Mouse (Mus musculus) neural tube, embryonic 14.5 days (tissue): ENCODE results near the gene Rab25. TPM values are rescaled to one million over a fixed set of nuclear protein-coding genes. Genes with fewer than 3 reads are reported as not detected.

Source experiments
- ATAC-seq: fragments of 200-750 bp; cut with Nextera tagmentation; 2 replicates; pipeline ENCODE4 v1.8.0; 2017; ENCODE audit warnings: low read depth, mild to moderate bottlenecking, moderate TSS enrichment, moderate library complexity
- H3K27ac ChIP-seq: fragments of 300-500 bp; sonication (generic); 2 replicates; pipeline ENCODE4 v1.5.1; 2014; ENCODE audit warnings: low read depth, mild to moderate bottlenecking, control low read depth, low read length, moderate library complexity, mixed read lengths
- H3K27me3 ChIP-seq: fragments of 300-500 bp; sonication (generic); 2 replicates; pipeline ENCODE4 v1.6.1; 2014; ENCODE audit warnings: low read length; ENCODE audit not compliant: control insufficient read depth, insufficient read depth
- H3K36me3 ChIP-seq: fragments of 300-500 bp; sonication (generic); 2 replicates; pipeline ENCODE4 v1.6.1; 2014; ENCODE audit warnings: low read length, mixed read lengths; ENCODE audit not compliant: control insufficient read depth, insufficient read depth
- H3K4me1 ChIP-seq: fragments of 300-500 bp; sonication (generic); 2 replicates; pipeline ENCODE4 v1.6.1; 2014; ENCODE audit warnings: low read length; ENCODE audit not compliant: control insufficient read depth, insufficient read depth
- H3K4me2 ChIP-seq: fragments of 300-500 bp; sonication (generic); 2 replicates; pipeline ENCODE4 v1.6.1; 2014; ENCODE audit warnings: mild to moderate bottlenecking, low read depth, low read length, control low read depth
- H3K4me3 ChIP-seq: fragments of 300-500 bp; sonication (generic); 2 replicates; pipeline ENCODE4 v1.5.1; 2014; ENCODE audit warnings: low read depth, low read length, control low read depth, mixed read lengths
- H3K9ac ChIP-seq: fragments of 300-500 bp; sonication (generic); replicated peaks from 2 replicates; pipeline ENCODE4 v1.6.1; 2014; ENCODE audit warnings: low read depth, mild to moderate bottlenecking, control low read depth, low read length, mixed read lengths
- H3K9me3 ChIP-seq: fragments of 300-500 bp; sonication (generic); 2 replicates; pipeline ENCODE4 v1.6.1; 2016; ENCODE audit warnings: low read length; ENCODE audit not compliant: control insufficient read depth
- WGBS: fragments of 180-500 bp; shearing (Covaris S2); extraction: QIAGEN DNeasy Blood & Tissue Kit; methylation state at CpG from one replicate; pipeline ENCODE4 v1.1.7; 2014; 5-methylcytosine and 5-hydroxymethylcytosine counted together
- polyA plus RNA-seq: library from polyadenylated mRNA; unstranded; fragments of >200 nt; fragmentation: Nextera tagmentation; extraction: Ambion mirVana; gene quantifications from 2 replicates; pipeline ENCODE4 v1.2.1, GENCODE M21; 2014

Rab25 gene
- polyA plus RNA-seq, 1 experiment from 2014 or later = not detected

DNA sequence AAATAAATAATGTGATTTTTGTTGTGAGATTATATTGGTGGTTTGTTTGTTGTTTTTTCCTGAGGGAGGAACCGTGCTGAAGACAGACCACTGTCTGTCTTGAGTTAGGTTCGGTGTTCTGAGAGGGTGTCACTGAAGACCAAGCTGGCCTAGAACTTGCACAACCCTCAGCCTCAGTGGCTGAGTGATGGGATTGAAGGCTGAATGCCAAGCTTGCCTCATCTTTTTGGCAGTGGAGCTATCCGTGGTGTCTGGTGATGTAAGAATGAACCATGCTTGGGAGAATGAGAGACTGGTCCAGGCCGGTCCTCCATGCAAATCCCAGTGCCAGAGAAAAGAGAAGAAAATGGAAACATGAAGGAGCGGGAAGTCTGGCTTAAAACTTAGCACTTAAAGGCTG is 21.6 kb upstream of the Rab25 start:
- 96% methylated on average over 5 of the region's 5 CpGs for WGBS
- Histone ChIP-seq H3K27me3 (no peaks in the 10 kb centered on the region), H3K4me3 (no peak overlapping the region), H3K9me3 (no peaks in the 10 kb centered on the region), H3K36me3 (peaks cover 44% of the 10 kb centered on the region), H3K9ac (no peak overlapping the region), H3K4me1 (no peaks in the 10 kb centered on the region), H3K4me2 (no peak overlapping the region), H3K27ac (no peak overlapping the region)
- no peak for ATAC-seq

DNA sequence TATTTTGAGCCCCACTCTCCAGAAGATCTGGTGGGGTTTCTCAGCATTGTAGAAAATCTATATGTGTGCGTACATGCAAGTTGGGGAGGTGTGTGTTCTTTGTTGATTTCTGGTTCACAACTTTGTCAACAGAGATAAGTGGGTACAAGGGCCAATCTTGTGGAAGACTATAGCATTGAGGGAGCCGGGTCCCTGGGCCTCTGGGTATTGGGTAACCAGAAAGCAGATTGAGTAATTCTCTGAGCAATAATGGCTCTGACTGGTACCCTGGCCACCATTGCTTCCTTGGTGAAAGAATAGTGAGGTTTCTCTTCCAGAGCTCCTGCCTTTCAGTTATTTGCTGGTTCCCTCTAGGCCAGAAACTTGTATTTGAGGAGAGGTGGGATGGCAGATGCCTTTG is 21.0 kb upstream of the Rab25 start:
- Histone ChIP-seq H3K9me3 (no peaks in the 10 kb centered on the region), H3K4me3 (no peak overlapping the region), H3K9ac (no peak overlapping the region), H3K36me3 (peaks cover 50% of the 10 kb centered on the region), H3K27me3 (no peaks in the 10 kb centered on the region), H3K4me2 (no peak overlapping the region), H3K27ac (no peak overlapping the region), H3K4me1 (no peaks in the 10 kb centered on the region)
- 93% methylated on average over 2 of the region's 2 CpGs for WGBS
- no peak for ATAC-seq

- no peak overlapping the region for H3K9ac ChIP-seq
- 100% methylated on average over 2 of the region's 2 CpGs for WGBS
Measured at GRCm38 (mm10) chr3:88568615-88569014, 20.5 kb upstream of the Rab25 start.

DNA sequence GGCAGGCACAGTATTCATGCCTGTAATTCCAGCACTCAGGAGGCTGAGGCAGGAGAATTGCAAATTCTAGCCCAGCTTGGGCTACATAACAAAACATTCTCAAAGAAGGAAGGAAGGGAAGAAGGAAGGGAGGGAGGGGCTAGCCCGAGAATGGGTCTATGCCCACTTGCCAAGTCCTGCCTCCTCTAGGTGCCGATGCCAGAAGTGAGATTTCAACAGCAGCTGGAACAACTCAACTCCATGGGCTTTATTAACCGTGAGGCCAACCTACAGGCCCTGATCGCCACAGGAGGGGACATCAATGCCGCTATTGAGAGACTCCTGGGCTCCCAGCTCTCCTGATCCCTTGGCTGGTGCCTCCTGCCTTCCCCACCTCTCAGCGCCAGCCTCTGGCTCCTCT is 19.8 kb upstream of the Rab25 start:
- peaks cover 61% of the 10 kb centered on the region for H3K36me3 ChIP-seq
- H3K27ac ChIP-seq = no peak overlapping the region
- no peaks in the 10 kb centered on the region for H3K9me3 ChIP-seq
- no peak overlapping the region for H3K4me3 ChIP-seq
- 98% methylated on average over 6 of the region's 6 CpGs for WGBS
- H3K4me2 ChIP-seq = no peak overlapping the region
- ATAC-seq = no peak
- no peaks in the 10 kb centered on the region for H3K4me1 ChIP-seq
- no peak overlapping the region for H3K9ac ChIP-seq
- H3K27me3 ChIP-seq = no peaks in the 10 kb centered on the region

More at GRCm38 (mm10) chr3:88568615-88569014, 20.5 kb upstream of the Rab25 start:
- Histone ChIP-seq H3K36me3 (peaks cover 55% of the 10 kb centered on the region), H3K27me3 (no peaks in the 10 kb centered on the region), H3K9me3 (no peaks in the 10 kb centered on the region), H3K27ac (no peak overlapping the region), H3K4me3 (no peak overlapping the region), H3K4me1 (no peaks in the 10 kb centered on the region), H3K4me2 (no peak overlapping the region)
- no peak for ATAC-seq

DNA sequence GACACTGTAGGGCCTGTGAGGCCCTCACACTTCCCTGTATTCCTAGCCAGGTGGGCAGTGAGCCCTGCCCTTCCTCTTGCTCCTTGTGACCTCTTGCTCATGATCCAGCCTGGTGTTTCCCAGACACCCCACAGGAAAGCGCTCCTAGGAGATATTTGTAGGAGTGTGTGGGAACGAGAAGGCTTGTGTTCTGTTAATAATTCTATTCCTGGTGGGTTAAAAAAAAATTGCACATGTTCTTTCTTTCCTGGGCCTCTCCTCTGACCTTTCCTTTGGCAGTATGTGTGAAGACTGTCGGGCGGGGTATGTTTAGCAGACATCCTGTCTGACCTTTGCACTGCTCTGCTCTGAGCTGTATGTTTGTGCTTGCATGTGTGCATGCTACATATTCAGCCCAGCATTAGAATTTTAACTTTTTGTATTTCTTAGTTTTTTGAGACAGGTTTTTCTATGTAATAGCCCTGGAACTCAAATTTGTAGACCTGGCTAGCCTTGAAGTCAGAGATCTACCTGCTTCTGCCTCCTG is 18.5 kb upstream of the Rab25 start:
- H3K36me3 ChIP-seq = peaks cover 65% of the 10 kb centered on the region
- 91% methylated on average over 4 of the region's 4 CpGs for WGBS
- no peaks in the 10 kb centered on the region for H3K4me1 ChIP-seq
- no peak for ATAC-seq
- H3K9ac ChIP-seq = no peak overlapping the region
- H3K27ac ChIP-seq = no peak overlapping the region
- no peak overlapping the region for H3K4me2 ChIP-seq
- H3K4me3 ChIP-seq = no peak overlapping the region
- H3K9me3 ChIP-seq = no peaks in the 10 kb centered on the region
- no peaks in the 10 kb centered on the region for H3K27me3 ChIP-seq

GRCm38 (mm10) chr3:88566116-88566515 is 18.0 kb upstream of the Rab25 start:
- no peak for ATAC-seq
- 94% methylated on average over 3 of the region's 3 CpGs for WGBS
- peaks cover 65% of the 10 kb centered on the region for H3K36me3 ChIP-seq

GRCm38 (mm10) chr3:88563966-88564365 is 15.9 kb upstream of the Rab25 start:
- H3K9me3 ChIP-seq = no peaks in the 10 kb centered on the region
- no peak overlapping the region for H3K4me2 ChIP-seq
- no peak overlapping the region for H3K4me3 ChIP-seq
- no peak overlapping the region for H3K9ac ChIP-seq
- H3K27ac ChIP-seq = no peak overlapping the region
- H3K27me3 ChIP-seq = no peaks in the 10 kb centered on the region
- peaks cover 69% of the 10 kb centered on the region for H3K36me3 ChIP-seq
- WGBS = 87% methylated on average over 7 of the region's 7 CpGs
- H3K4me1 ChIP-seq = no peaks in the 10 kb centered on the region
- no peak for ATAC-seq

More at GRCm38 (mm10) chr3:88566116-88566515, 18.0 kb upstream of the Rab25 start:
- H3K27me3 ChIP-seq = no peaks in the 10 kb centered on the region
- H3K4me3 ChIP-seq = no peak overlapping the region
- H3K4me2 ChIP-seq = no peak overlapping the region
- H3K9ac ChIP-seq = no peak overlapping the region
- H3K4me1 ChIP-seq = no peaks in the 10 kb centered on the region
- no peak overlapping the region for H3K27ac ChIP-seq
- no peaks in the 10 kb centered on the region for H3K9me3 ChIP-seq

DNA sequence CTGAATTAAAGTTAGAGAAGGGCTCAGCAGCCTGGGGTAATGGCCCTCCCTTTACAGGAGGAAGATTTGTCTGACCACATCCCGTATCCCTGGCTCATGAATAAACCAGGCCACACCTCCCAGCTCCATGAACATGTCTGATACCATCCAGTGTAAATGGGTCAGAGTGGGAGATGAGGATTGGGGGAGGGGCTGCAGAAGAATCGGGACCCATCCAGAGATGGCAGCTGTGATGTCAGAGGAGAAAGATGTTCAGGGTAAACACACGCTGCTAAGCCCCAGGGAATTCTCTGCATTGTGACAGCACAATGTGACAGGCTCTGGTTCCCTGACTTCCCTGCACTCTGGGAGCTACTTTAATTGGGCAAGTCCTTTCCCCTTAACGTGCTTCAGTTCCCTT is 15.3 kb upstream of the Rab25 start:
- WGBS = 54% methylated on average over 4 of the region's 4 CpGs
- no peak overlapping the region for H3K27ac ChIP-seq
- no peak overlapping the region for H3K4me2 ChIP-seq
- H3K27me3 ChIP-seq = no peaks in the 10 kb centered on the region
- peaks cover 66% of the 10 kb centered on the region for H3K36me3 ChIP-seq
- H3K4me3 ChIP-seq = no peak overlapping the region
- H3K9me3 ChIP-seq = no peaks in the 10 kb centered on the region
- ATAC-seq = no peak
- no peak overlapping the region for H3K9ac ChIP-seq
- no peaks in the 10 kb centered on the region for H3K4me1 ChIP-seq

- H3K4me1 ChIP-seq = no peaks in the 10 kb centered on the region
- 64% methylated on average over 4 of the region's 4 CpGs for WGBS
- no peak overlapping the region for H3K27ac ChIP-seq
- no peaks in the 10 kb centered on the region for H3K9me3 ChIP-seq
- peaks cover 63% of the 10 kb centered on the region for H3K36me3 ChIP-seq
- no peak overlapping the region for H3K9ac ChIP-seq
- ATAC-seq = no peak
- no peak overlapping the region for H3K4me2 ChIP-seq
- H3K27me3 ChIP-seq = no peaks in the 10 kb centered on the region
- H3K4me3 ChIP-seq = no peak overlapping the region
Measured at GRCm38 (mm10) chr3:88561989-88562388, 13.9 kb upstream of the Rab25 start.
